Mouse (Mus musculus): ENCODE measurements around the gene Atp8b4. TPM values are rescaled to one million over a fixed set of nuclear protein-coding genes. Genes with fewer than 3 reads are reported as not detected.
A peak's percentile ranks its signal among the peaks of the same experiment; 100 is the strongest.

Atp8b4 gene
- total RNA-seq, 4 experiments from 2014 or later, result 0.10 to 0.25 (median 0.13) TPM

DNA sequence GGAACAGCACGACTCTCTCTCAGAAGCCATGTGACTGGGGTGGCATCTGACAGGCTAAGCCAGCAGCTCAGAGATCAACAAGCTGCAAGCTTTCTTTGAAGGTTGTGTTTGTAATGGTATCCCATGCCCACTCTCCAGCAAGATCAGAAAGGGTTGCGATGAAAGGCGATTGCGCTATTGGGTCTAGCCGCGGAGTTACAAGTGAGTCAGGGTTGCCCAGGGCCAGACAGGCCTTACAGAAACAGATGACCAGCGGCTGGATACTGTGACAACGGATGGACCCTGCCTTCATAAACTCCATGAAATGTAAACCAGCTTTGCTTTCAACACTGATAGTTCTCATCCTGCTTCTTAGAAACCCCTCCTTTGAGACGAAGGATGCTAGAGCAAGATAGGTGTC, 66.2 kb downstream of the Atp8b4 start:
- no peak for DNase-seq (ENCODE audit: low spot score in 2 of 2)

DNA sequence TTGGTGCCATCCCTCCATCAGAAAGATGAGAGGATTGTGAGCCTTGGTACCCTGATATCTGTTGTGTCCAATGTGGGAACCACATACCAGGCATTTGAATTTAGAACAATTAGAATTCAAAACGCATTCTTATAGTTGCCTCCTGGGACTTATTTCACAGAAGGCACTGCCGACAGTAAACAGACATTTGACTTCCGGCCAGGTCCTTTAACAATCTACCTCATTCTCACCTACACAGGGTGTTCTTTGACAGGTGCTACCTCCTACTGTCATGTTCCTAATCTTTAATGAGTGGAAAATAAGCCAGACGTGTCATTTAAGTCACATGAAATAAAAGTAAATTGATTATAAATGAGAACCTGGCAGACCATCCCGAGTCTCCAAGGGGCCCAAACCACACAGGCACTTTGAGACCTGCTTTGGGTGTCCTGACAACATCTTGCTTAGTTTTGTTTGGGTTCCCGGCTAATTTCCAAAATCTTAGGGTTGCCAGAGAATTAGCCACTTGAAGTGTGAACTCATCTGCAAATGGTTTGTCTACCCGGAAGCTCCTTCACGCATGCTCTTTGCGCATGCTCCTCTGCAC, 67.9 kb downstream of the Atp8b4 start:
- DNase-seq (ENCODE audit: low spot score in 2 of 2), result no peak

DNA sequence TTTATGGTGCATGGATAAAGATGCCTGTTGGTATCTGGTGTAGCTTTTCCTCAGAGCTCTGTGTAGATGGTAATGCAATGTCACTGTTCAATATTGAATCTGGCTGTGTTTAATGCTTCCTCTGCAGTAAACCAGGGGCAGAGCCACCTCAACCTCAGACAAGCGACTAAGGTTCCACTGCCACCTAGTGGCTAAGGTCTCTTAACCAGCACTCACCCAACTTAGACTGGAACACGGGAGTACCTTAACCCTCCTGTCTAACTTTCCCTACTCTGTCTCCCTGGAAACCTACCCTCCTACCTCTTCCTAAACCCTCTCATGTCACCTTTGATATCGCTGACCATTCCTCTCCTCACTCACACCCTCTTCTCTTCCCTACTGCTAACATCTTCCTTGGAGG, 71.2 kb downstream of the Atp8b4 start:
- DNase-seq (ENCODE audit: low spot score in 2 of 2), result no peak

DNA sequence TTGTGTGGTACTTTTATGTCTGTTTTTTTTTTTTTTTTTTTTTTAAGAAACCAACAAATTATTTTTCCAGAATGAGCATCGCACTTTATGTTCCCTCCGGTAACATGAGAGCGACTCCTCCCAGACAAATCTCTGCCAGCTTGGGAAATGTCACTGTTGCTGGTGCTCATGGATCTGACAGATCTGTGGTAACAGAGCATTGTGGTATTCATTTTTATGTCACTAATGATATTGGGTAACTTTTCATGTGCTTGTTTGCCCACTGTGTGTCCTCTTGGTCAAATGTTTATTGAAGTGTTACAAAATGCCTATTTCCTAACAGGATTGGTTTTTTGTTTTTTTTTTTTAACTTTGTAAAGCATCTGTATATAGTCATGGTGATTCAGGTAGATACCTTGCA, 75.3 kb downstream of the Atp8b4 start:
- DNase-seq (ENCODE audit: low spot score in 2 of 2), result no peak

DNA sequence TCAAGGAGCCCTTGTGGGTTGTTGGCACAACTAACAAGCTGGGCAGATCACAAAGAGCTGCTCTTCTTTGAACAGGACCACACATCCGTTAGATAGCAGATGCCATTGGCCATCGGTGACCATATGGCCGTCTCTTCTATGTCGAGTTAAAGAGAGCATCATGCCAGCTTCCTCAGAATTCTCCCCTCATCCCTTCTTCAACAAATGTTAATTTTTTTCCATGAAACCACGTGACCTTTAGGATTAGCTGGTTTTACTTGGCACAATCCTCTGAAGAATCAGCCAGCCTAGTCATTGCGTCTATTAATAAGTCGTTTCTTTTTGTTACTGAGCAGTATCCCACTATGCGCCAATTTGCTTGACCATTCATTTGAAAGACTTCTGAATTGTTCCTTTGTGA, 75.8 kb downstream of the Atp8b4 start:
- DNase-seq (ENCODE audit: low spot score in 2 of 2), result no peak

- DNase-seq (ENCODE audit: low spot score in 2 of 2), result no peak
Measured at GRCm38 (mm10) chr2:126420901-126421300, 79.6 kb downstream of the Atp8b4 start.

DNA sequence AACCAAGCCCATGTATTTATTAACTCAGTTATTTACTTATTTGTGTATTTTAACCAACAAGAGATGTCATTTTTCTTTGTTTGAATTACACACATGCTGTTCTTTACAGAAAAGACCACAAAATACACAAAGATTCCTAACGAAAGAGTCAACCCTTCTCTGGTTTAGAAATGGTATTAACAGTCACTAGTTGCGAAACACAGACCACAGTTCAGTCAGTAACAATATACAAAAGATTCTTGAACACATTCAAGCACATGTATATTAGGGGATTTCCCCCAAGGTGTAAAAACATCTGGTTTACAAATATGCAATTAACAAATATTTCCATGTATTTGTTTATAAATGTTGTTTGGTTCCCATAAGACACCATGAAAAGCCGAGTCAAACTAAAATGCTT, 81.6 kb downstream of the Atp8b4 start:
- DNase-seq (ENCODE audit: low spot score in 2 of 2), result no peak

GRCm38 (mm10) chr2:126416772-126417171, 83.7 kb downstream of the Atp8b4 start:
- DNase-seq (ENCODE audit: low spot score in 2 of 2), result no peak

DNA sequence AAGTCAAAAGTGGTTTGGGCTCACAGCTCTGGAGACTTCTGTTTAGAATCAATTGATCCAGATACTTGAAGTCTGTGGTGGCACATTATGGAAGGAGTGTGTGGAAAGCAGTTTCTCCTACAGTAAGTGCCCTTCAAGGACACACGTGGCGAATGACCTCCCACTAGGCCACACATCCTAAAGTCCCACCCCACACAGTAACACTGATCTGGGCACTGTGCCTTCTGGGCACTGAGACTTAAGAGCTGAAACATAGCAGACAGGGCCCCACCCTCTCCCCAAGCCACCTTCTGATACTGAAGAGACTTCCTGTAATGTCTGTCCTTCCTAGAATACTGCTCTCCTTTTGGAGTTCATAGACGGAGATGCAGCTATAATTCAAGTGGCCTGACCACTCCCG, 84.5 kb downstream of the Atp8b4 start:
- no peak for DNase-seq (ENCODE audit: low spot score in 2 of 2)

DNA sequence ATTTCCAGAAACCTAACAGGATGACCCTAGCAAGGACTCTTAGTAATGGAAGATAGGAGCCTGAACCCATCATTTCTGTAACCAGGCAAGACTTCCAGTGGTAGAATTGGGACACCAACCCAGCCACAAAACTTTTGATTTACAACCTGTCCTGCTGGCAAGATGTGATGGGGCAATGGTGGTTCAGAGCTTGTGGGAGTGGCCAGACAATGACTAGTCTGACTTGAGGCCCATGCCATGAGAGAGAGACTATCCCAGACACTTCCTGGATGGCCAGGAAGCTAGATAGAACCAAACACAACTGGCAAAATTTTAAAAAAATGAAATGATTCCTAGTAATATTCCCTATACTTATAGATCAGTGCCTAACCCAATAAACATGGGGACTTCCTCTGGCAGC, 87.7 kb downstream of the Atp8b4 start:
- DNase-seq (ENCODE audit: low spot score in 2 of 2), result no peak

- no peak for DNase-seq (ENCODE audit: low spot score in 2 of 2)
Measured at GRCm38 (mm10) chr2:126399454-126399853, 101.0 kb downstream of the Atp8b4 start.

DNA sequence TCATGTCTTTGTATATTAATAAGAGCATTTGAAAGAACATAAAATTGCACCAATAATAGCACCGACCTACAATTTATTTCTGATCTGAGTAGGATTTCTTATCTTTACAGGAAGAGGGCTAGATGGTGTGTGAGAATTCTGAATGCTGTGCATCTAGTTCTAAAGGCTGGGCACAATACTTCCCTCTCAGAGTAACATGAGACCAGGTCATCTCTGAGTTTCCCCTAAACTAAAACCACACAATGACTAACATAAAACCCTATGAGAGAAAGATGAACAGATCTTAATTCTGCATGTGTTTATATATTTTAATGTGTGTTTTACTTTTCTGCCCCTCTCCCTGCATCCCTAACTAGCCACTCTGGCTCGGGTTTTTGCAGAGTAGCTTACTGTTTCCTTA, 101.5 kb downstream of the Atp8b4 start:
- no peak for DNase-seq (ENCODE audit: low spot score in 2 of 2)

DNA sequence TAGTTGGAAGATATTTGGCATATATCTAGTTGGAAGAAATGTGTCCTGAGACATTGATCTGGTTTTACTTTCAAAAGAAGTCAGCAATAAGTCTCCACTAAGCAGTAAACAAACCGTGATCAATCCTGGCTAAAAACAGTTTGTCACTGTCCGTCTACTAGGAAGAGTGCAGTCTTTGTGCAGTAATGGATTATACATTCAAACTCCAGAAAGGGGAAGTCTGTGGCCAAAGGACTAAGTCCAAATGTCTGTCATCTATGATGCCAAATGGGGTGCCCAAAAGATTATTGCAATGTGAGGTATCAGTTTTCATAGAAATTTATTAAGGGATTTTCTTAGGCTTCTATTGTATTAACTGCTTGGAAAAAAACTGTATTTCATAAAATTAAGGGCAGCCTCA, 102.3 kb downstream of the Atp8b4 start:
- no peak for DNase-seq (ENCODE audit: low spot score in 2 of 2)

DNA sequence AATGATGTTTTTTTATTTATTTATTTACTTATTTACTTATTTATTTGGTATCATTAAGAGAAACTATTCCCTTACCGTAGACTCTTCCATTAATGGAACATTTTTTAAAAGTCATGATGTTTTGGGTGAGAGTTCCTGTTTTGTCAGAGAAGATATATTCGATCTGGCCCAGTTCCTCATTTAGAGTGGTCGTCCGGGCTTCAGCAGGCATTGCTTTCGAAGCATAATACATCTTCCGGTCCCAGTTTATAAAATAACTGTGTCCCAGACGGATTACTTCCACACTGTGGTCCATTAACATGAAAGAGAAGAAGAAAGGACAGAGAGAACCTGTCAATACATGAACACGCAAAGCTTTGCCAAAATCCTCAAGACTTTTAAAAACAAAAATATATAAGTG, 103.0 kb downstream of the Atp8b4 start:
- no peak for DNase-seq (ENCODE audit: low spot score in 2 of 2)

DNA sequence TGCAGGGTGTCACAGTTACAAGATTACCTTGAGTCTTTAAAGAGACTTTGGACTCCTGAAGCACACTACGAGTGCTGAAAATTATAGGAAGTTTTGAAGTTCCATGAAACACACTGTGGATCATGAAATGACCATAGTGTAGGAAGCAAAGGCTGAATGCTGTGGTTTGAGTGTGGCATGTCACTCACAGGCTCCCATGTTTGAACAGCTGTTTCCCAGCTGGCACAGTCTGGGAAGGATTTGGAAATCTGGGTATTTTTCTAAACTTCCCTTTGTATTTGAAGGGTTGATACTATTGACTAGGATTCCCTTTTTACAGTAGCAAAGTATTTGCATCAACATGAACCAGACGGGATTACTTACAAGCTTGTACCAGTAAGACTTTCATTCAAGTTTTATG, 105.5 kb downstream of the Atp8b4 start:
- no peak for DNase-seq (ENCODE audit: low spot score in 2 of 2)

DNA sequence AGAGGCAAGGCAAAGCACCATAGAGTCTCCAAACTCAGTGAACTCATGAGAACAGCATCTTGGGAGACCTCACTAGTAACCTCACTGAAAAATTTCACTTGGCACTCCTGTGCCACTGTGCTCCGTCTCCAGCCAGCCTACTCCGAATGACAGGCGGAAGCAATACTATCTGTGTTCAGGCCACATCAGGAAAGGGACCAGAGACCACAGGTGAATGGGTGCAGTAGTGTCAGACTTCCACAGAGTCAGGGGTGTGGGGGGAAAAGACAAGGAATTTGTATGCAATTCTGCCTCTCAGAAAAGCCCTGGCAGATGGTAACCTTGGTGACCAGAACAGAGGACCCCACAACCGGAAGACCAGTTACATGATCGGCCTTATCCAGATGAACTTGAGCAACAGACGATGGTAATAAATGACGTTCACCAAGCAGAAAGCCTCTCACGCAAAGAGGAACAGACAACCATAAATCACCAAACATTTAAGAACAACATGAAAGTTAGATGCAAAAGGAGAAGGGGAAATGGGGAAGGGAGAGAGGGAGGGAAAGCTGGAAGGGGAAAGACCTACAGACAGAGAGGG, 112.9 kb downstream of the Atp8b4 start:
- no peak for DNase-seq (ENCODE audit: low spot score in 2 of 2)

- no peak for DNase-seq (ENCODE audit: low spot score in 2 of 2)
Measured at GRCm38 (mm10) chr2:126386056-126386455, 114.4 kb downstream of the Atp8b4 start.

DNA sequence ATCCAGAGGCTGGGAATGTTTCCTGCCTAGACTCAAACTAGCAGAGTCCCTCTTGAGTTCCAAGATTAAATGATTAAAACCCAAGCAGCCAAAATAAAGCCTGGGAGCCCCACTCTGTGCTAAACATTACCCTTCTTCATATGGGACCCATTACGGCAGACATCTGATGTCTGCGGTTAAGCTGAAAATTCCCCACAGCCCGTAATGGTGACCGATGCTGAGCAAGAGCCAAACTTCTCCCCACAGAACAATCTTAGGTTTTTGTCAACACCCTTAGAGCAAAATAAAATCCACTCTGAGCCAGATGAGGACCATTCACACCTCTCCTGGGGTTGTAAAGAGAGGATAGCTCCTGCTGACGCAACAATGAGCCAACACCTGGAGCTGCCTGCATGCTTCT, 120.2 kb downstream of the Atp8b4 start:
- DNase-seq (ENCODE audit: low spot score in 2 of 2), result no peak

GRCm38 (mm10) chr2:126371634-126372033, 128.8 kb downstream of the Atp8b4 start:
- no peak for DNase-seq (ENCODE audit: low spot score in 2 of 2)

DNA sequence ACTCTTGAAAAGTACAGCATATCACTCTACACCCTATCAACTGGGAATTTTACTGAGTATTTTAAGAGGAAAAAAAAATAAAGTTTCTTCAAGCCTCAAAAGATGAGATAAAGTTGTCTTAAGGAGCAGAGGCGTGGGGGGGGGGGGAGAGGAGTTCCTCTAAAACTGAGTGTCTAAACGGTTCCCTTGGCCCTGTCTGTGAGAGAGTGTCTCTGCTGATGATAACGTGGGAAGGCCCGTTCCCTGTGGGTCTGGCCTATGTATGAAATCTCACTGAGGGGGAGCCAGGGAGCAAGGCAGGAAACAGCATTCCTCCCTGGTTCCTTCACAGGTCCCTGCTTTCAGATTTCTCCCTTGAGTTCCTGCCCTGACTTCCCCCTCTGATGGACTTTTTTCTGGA, 130.7 kb downstream of the Atp8b4 start:
- no peak for DNase-seq (ENCODE audit: low spot score in 2 of 2)

GRCm38 (mm10) chr2:126363745-126364725, 136.4 kb downstream of the Atp8b4 start:
- DNase-seq (ENCODE audit: low spot score in 2 of 2), result no peak

DNA sequence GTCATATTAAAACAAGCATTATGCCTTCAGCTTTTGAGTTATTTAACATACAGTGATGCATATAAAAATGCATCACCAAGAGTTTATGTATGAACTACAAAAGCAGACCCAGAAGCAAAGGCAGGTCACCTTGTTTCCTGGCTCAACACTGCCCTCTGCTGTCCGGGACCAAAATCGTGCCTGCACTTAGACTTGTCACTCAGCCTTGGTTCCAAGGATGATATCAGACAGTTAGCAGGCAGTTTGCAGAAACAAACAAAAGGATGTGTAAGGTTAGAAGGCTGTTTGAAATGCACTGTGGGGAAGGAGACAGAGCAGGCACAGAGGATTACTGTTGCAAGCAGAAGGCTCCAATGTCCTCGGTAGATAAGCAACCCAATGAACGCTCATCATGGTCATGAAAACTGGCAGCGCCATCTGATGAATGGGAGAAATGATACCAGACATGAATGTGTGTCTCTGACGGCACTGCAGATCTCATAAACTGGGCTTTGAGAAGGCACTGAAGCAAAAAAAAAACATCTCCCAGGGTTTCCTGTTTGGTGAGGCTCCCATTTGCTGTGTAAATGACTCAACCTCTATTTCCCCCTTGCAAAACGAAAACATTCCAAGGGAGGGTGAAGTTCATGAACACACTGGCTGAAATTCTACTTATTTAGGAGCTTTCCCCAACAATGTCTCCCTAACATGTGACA, 137.3 kb downstream of the Atp8b4 start:
- DNase-seq (ENCODE audit: low spot score in 2 of 2), result peak; percentile 58 to 69

All from gastrocnemius, adult 8-10 months (tissue).